Mouse (Mus musculus): ENCODE measurements around the gene Slc47a1. TPM values are rescaled to one million over a fixed set of nuclear protein-coding genes. Genes with fewer than 3 reads are reported as not detected.

Gene Slc47a1
- total RNA-seq, 2 experiments from 2014 or later = 25.8 to 31.2 TPM

Other genes starting within 250 kb of the Slc47a1 start
- 10 to 100 TPM; 37.6 to 38.9 TPM for gene Usp22, start 203.3 kb downstream of the Slc47a1 start, total RNA-seq (2021)
- gene Aldh3a1, start 170.8 kb downstream of the Slc47a1 start, total RNA-seq (2021) = 1 to 10 TPM in 1 of 2 experiments, under 1 TPM in 1; 0.41 to 2.2 TPM
- 10 to 100 TPM; 37.3 to 38.4 TPM for gene Aldh3a2, start 110.9 kb downstream of the Slc47a1 start, total RNA-seq (2021)
- gene Slc47a2, start 35.5 kb downstream of the Slc47a1 start, total RNA-seq (2021) = not detected
- under 1 TPM; 0.17 to 0.34 TPM for gene Rnf112, start 75.8 kb upstream of the Slc47a1 start, total RNA-seq (2021)
- gene Mfap4, start 107.1 kb upstream of the Slc47a1 start, total RNA-seq (2021) = 100 to 1,000 TPM; 112 to 142 TPM
- 1 to 10 TPM; 8.9 to 9.7 TPM for gene Mapk7, start 116.1 kb upstream of the Slc47a1 start, total RNA-seq (2021)
- 10 to 100 TPM in 1 of 2 experiments, 1 to 10 TPM in 1; 9.4 to 11.1 TPM for gene B9d1, start 126.8 kb upstream of the Slc47a1 start, total RNA-seq (2021)
- gene Epn2, start 201.3 kb upstream of the Slc47a1 start, total RNA-seq (2021) = 10 to 100 TPM; 23.4 to 29.8 TPM

Measured in heart, postnatal 14 days (tissue).